Mouse (Mus musculus) heart, postnatal 0 days (tissue): ENCODE measurements around the gene Satl1. TPM values are rescaled to one million over a fixed set of nuclear protein-coding genes. Genes with fewer than 3 reads are reported as not detected.
A peak's percentile ranks its signal among the peaks of the same experiment; 100 is the strongest.
"Not testable (repeated sequence)": the region's sequence is repeated elsewhere in the genome, so short reads cannot be mapped to it uniquely, and the experiment has no call there.

Source experiments
- ATAC-seq: fragments of 200-750 bp; cut with Nextera tagmentation; 2 replicates; pipeline ENCODE4 v1.8.0; 2017; ENCODE audit warnings: low read depth, moderate number of reproducible peaks, moderate library complexity; ENCODE audit not compliant: insufficient read depth
- DNase-seq: peaks from one replicate; pipeline ENCODE4 v3.0.0-alpha.2; 2016; ENCODE audit warnings: low spot score
- H3K27ac ChIP-seq: fragments of 300-500 bp; sonication (generic); 2 replicates; pipeline ENCODE4 v1.5.1; 2014; ENCODE audit warnings: low read depth, mild to moderate bottlenecking
- H3K27me3 ChIP-seq: fragments of 300-500 bp; sonication (generic); 2 replicates; pipeline ENCODE4 v1.6.1; 2014; ENCODE audit warnings: low read length, mixed read lengths; ENCODE audit not compliant: control insufficient read depth, insufficient read depth
- H3K36me3 ChIP-seq: fragments of 300-500 bp; sonication (generic); replicated peaks from 2 replicates; pipeline ENCODE4 v1.6.1; 2014; ENCODE audit warnings: low read length, mixed read lengths; ENCODE audit not compliant: control insufficient read depth, insufficient read depth
- H3K4me1 ChIP-seq: fragments of 300-500 bp; sonication (generic); 2 replicates; pipeline ENCODE4 v1.6.1; 2014; ENCODE audit warnings: antibody characterized with exemption; ENCODE audit not compliant: control insufficient read depth, insufficient read depth
- H3K4me2 ChIP-seq: fragments of 300-500 bp; sonication (generic); 2 replicates; pipeline ENCODE4 v1.6.1; 2014; ENCODE audit warnings: low read depth, mild to moderate bottlenecking, low read length, moderate library complexity
- H3K4me3 ChIP-seq: fragments of 300-500 bp; sonication (generic); 2 replicates; pipeline ENCODE4 v1.5.1; 2014; ENCODE audit warnings: low read depth, low read length
- H3K9ac ChIP-seq: fragments of 300-500 bp; sonication (generic); replicated peaks from 2 replicates; pipeline ENCODE4 v1.6.1; 2014; ENCODE audit warnings: low read depth, low read length, mixed read lengths
- H3K9me3 ChIP-seq: fragments of 300-500 bp; sonication (generic); replicated peaks from 2 replicates; pipeline ENCODE4 v1.6.1; 2016; ENCODE audit warnings: low read length; ENCODE audit not compliant: control insufficient read depth
- CTCF ChIP-seq: IDR thresholded peaks from 2 replicates; pipeline ENCODE4 v1.5.1; 2016; ENCODE audit warnings: antibody characterized with exemption, control low read depth, low read depth
- EP300 ChIP-seq: IDR thresholded peaks from 2 replicates; pipeline ENCODE4 v1.6.1; 2016; ENCODE audit warnings: antibody characterized with exemption, low read depth
- WGBS: fragments of 180-500 bp; shearing (Covaris S2); extraction: QIAGEN DNeasy Blood & Tissue Kit; methylation state at CpG from one replicate; pipeline ENCODE4 v1.1.7; 2014; 5-methylcytosine and 5-hydroxymethylcytosine counted together
- polyA plus RNA-seq: library from polyadenylated mRNA; unstranded; fragments of >200 nt; fragmentation: Nextera tagmentation; extraction: Ambion mirVana; gene quantifications from 2 replicates; pipeline ENCODE4 v1.2.1, GENCODE M21; 2015
- total RNA-seq: library from RNA; depleted of rRNA; stranded (reverse); fragments of >200 nt; gene quantifications from 2 replicates; pipeline ENCODE4 v1.2.3, GENCODE M21; 2014; ENCODE audit warnings: low replicate concordance; rRNA removed

The Satl1 gene
- total RNA-seq, result not detected in 2 replicates
- not detected in 2 replicates for polyA plus RNA-seq

DNA sequence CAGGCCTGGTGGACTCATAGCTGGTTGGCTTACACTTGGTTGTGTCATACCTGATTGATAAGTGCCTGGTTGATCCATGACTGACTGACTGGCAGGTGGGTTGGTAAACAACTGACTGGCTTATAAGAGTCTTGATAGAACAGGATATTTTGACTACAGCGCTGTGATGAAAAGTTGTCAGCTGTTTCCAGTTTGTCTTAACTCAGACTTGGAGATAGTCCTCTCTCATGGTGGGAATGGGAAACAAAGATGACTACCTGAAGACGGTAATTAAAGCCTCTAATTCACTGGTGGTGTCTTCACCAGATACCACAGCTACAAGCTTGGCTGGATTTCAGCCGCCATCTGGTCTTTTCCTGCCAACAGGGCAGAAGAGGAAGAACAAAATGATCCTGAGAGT is at the start of gene Satl1:
Satl1 (minus strand) TSS at position 101 of the 400 bp plus-strand sequence.
- no peaks in the 10 kb centered on the region for H3K27me3 ChIP-seq
- DNase-seq (no peak), ATAC-seq (no peak)
- TF ChIP-seq CTCF (no peak), EP300 (no peak)
- H3K9me3 ChIP-seq, result no peaks in the 10 kb centered on the region
- 62% methylated on average over 3 of the region's 3 CpGs for WGBS
- H3K36me3 ChIP-seq, result no peaks in the 10 kb centered on the region
- H3K4me3 ChIP-seq, result no peak within 1 kb of the TSS
- H3K9ac ChIP-seq, result no peak within 1 kb of the TSS
- H3K4me2 ChIP-seq, result no peak within 1 kb of the TSS
- no peak within 1 kb of the TSS for H3K27ac ChIP-seq
- no peaks in the 10 kb centered on the region for H3K4me1 ChIP-seq

DNA sequence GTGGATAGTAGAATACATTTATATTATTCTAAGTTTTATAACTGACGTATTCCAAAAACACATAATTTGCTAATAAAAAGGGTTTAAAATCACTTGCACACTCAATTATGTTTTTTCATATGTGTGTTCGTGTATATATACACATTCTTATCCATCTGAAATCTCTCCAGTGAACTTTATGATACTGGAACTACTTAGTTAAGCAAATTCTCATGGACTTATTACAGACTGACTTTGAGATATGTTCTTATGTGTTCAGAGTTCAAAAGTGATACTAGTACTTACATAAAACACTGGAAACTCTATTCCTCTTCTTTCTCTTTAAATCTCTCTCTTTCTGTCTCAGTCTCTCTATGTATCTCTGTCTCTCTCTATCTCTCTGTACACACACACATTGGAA is 31.5 kb upstream of the Satl1 start:
- H3K4me2 ChIP-seq, result no peak overlapping the region
- DNase-seq, result no peak
- H3K27ac ChIP-seq, result no peak overlapping the region
- TF ChIP-seq EP300 (no peak), CTCF (no peak)
- no peaks in the 10 kb centered on the region for H3K9me3 ChIP-seq
- no peak overlapping the region for H3K4me3 ChIP-seq
- ATAC-seq, result no peak
- H3K27me3 ChIP-seq, result no peaks in the 10 kb centered on the region
- H3K36me3 ChIP-seq, result no peaks in the 10 kb centered on the region
- WGBS, result 58% methylated on average over 2 of the region's 2 CpGs
- H3K4me1 ChIP-seq, result no peaks in the 10 kb centered on the region
- H3K9ac ChIP-seq, result no peak overlapping the region

DNA sequence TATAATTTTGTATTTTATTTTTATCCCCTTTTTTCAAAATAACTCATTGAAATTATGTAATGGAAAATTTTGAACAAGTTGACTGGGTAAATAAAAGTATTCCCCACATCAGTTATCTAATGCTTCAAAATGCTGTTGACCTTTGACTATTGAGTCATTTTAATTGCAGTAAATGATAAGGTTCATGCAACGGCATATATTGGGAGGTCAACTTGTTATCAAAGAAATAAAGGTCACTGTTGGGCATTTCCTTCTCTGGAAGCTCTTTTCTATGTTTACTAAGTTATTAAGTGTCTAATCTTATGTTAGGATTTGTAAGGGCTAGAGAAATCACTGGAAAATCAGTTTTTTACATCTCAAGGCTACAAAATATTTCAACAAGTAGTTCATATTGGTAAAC is 31.0 kb upstream of the Satl1 start:
- Histone ChIP-seq H3K4me1 (no peaks in the 10 kb centered on the region), H3K36me3 (no peaks in the 10 kb centered on the region), H3K9ac (no peak overlapping the region), H3K27ac (no peak overlapping the region), H3K9me3 (no peaks in the 10 kb centered on the region), H3K4me2 (no peak overlapping the region), H3K27me3 (no peaks in the 10 kb centered on the region), H3K4me3 (no peak overlapping the region)
- TF ChIP-seq CTCF, result no peak
- no peak for TF ChIP-seq EP300
- ATAC-seq, result no peak
- 49% methylated on average over 1 of the region's 1 CpGs for WGBS
- no peak for DNase-seq

DNA sequence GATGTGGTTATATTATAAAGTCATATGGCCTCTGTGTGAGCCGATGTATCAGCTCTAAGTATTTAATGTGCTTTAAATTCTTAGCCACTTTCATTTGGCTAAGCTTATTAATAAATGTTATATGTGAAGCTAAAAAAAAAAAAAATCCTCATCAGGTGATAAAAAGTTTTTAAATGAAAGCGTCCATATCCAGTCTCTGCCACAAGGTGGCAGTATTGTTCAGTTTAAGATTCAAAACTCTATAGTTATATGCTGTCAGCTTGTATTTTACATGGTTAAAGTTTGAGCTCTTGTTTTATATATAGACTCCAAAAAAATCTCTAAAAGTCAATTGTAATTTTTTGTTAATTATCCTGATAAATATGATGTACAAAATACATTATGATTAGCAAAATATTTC is 16.4 kb upstream of the Satl1 start:
- H3K9me3 ChIP-seq, H3K4me3 ChIP-seq, H3K27ac ChIP-seq, H3K27me3 ChIP-seq, H3K9ac ChIP-seq, ATAC-seq, H3K4me1 ChIP-seq, H3K4me2 ChIP-seq, H3K36me3 ChIP-seq: not testable (repeated sequence)
- TF ChIP-seq CTCF, result peak; percentile 30
- peak; percentile 20 for DNase-seq
- WGBS, result 35% methylated on average over 2 of the region's 2 CpGs

DNA sequence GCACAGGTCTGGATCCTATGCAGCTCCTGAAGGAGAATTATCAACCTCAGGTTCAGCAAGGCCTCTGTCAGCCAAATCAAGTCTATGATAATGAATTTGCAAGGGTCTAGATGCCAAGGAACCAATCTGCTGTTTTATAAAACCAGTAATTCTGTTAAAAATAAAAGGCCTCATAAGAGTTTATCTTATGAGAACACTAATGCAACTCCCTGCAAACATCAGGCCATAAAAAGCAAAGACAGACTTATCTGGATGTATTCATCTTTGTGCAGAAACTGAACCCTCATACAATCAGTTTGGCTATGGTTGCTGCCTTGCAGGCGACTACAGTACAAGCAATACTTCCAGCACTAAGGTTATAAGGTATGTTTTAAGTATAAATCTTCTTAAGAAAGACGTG is 5.7 kb upstream of the Satl1 start:
- Histone ChIP-seq H3K4me1 (no peaks in the 10 kb centered on the region), H3K36me3 (no peaks in the 10 kb centered on the region), H3K9me3 (no peaks in the 10 kb centered on the region), H3K9ac (no peak overlapping the region), H3K4me2 (no peak overlapping the region), H3K4me3 (no peak overlapping the region), H3K27ac (no peak overlapping the region), H3K27me3 (no peaks in the 10 kb centered on the region)
- WGBS, result 47% methylated on average over 2 of the region's 2 CpGs
- TF ChIP-seq EP300 (no peak), CTCF (no peak)
- ATAC-seq (no peak), DNase-seq (no peak)

DNA sequence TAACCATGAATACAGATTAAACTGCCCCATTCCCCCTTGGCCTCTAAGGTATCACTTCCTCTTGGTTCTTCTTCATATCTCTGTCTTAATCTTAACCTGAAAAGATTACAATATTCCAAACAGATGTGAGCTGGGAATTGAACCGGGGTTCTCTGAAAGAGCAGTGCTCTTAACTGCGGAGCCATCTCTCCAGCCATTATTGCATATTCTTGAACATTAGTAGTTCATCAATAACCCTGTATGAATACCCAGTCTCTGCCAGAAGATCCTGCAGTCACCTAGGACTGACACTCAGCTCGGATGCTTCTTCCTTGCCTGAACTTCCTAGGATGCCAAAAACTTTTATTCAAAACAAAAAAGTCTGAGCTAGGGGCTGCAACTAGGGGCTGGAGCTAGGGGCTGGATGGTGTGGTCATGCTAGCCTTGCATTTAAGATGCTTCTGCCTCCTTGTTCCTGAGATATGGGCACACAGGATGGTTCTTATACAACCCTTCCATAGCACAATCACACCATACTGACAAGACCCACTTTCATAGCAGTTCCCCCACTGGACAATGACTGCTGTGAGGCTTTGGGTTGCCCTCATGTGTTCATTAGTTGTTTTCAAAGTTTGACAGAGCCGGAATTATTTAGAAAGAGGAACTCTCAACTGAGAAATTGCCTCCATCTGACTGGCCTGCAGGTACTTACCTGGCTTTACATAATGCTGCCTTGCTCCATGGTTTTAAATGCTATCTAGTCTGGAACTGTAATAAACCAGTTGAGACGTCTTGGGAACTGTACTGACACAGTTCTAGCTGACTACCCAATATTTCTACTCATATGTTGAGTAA is 35.8 kb downstream of the Satl1 start:
- not testable (repeated sequence) for H3K9me3 ChIP-seq, H3K4me2 ChIP-seq, DNase-seq, H3K27ac ChIP-seq, H3K9ac ChIP-seq, H3K36me3 ChIP-seq, H3K4me1 ChIP-seq, H3K4me3 ChIP-seq, H3K27me3 ChIP-seq
- WGBS, result 73% methylated on average over 5 of the region's 5 CpGs
- peak; percentile 96 for ATAC-seq
